Mouse (Mus musculus): Measurements from ENCODE around the gene Ranbp9. TPM values are rescaled to one million over a fixed set of nuclear protein-coding genes. Genes with fewer than 3 reads are reported as not detected.

Ranbp9 gene
- polyA plus RNA-seq, 1 experiment from 2014 or later: 7.1 TPM

DNA sequence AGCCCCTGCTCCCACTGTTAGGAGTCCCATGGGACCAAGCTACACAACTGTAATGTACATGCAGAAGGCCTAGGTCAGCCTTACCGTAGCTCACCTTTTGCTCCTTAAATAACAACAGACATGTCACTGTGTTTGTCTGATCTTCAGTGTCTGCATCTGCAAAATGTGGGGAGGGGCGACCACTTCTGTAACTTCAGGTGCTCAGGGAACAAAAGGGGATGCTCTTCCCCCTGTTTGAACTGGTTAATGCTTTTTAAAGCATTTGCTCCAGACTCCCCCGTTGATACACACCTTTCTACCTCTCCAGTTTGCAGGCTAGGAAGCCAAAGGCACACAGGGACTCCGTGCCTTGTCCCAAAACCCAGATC lies 19.4 kb upstream of the Ranbp9 start:
- Histone ChIP-seq H3K4me1 (replicated peaks; ENCODE audit: control insufficient read depth, insufficient read depth, low read length) (0 out of 2 replicates have a peak, but pooled peaks cover 4% of the 10 kb centered on the region), H3K36me3 (ENCODE audit: control insufficient read depth, insufficient read depth, low read length) (no peaks in the 10 kb centered on the region), H3K27me3 (replicated peaks; ENCODE audit: control insufficient read depth, insufficient read depth, low read length) (no peaks in the 10 kb centered on the region), H3K4me3 (ENCODE audit: low read depth, low read length) (no peak overlapping the region), H3K27ac (ENCODE audit: low read depth, low read length) (no peak overlapping the region), H3K4me2 (no peak overlapping the region), H3K9me3 (ENCODE audit: control insufficient read depth, low read length) (0 out of 2 replicates have a peak, but pooled peaks cover 3% of the 10 kb centered on the region), H3K9ac (ENCODE audit: low read depth, low read length) (no peak overlapping the region)
- ATAC-seq (replicated peaks; ENCODE audit: low FRiP score): no peak
- 88% methylated on average over 4 of the region's 4 CpGs for WGBS
- DNase-seq (ENCODE audit: low spot score): no peak

GRCm38 (mm10) chr13:43499731-43500482 lies 18.8 kb upstream of the Ranbp9 start:
- Histone ChIP-seq H3K9ac (ENCODE audit: low read depth, low read length) (no peak overlapping the region), H3K36me3 (ENCODE audit: control insufficient read depth, insufficient read depth, low read length) (no peaks in the 10 kb centered on the region), H3K27ac (ENCODE audit: low read depth, low read length) (no peak overlapping the region), H3K27me3 (replicated peaks; ENCODE audit: control insufficient read depth, insufficient read depth, low read length) (no peaks in the 10 kb centered on the region), H3K4me1 (replicated peaks; ENCODE audit: control insufficient read depth, insufficient read depth, low read length) (0 out of 2 replicates have a peak, but pooled peaks cover 4% of the 10 kb centered on the region), H3K9me3 (ENCODE audit: control insufficient read depth, low read length) (0 out of 2 replicates have a peak, but pooled peaks cover 3% of the 10 kb centered on the region), H3K4me3 (ENCODE audit: low read depth, low read length) (no peak overlapping the region), H3K4me2 (no peak overlapping the region)
- WGBS: 74% methylated on average over 7 of the region's 7 CpGs
- no peak for ATAC-seq (replicated peaks; ENCODE audit: low FRiP score)
- no peak for DNase-seq (ENCODE audit: low spot score)

- no peak for DNase-seq (ENCODE audit: low spot score)
- WGBS: 79% methylated on average over 14 of the region's 14 CpGs
These were observed 17.8 kb upstream of the Ranbp9 start for GRCm38 (mm10) chr13:43498849-43499248.

GRCm38 (mm10) chr13:43497769-43498168 lies 16.7 kb upstream of the Ranbp9 start:
- Histone ChIP-seq H3K4me1 (replicated peaks; ENCODE audit: control insufficient read depth, insufficient read depth, low read length) (no peaks in the 10 kb centered on the region), H3K9ac (ENCODE audit: low read depth, low read length) (no peak overlapping the region), H3K9me3 (ENCODE audit: control insufficient read depth, low read length) (0 out of 2 replicates have a peak, but pooled peaks cover 3% of the 10 kb centered on the region), H3K36me3 (ENCODE audit: control insufficient read depth, insufficient read depth, low read length) (no peaks in the 10 kb centered on the region), H3K4me2 (no peak overlapping the region), H3K27me3 (replicated peaks; ENCODE audit: control insufficient read depth, insufficient read depth, low read length) (no peaks in the 10 kb centered on the region), H3K27ac (ENCODE audit: low read depth, low read length) (no peak overlapping the region), H3K4me3 (ENCODE audit: low read depth, low read length) (no peak overlapping the region)
- ATAC-seq (replicated peaks; ENCODE audit: low FRiP score) (no peak), DNase-seq (ENCODE audit: low spot score) (no peak)
- 93% methylated on average over 3 of the region's 3 CpGs for WGBS

More at GRCm38 (mm10) chr13:43498849-43499248, 17.8 kb upstream of the Ranbp9 start:
- no peak for ATAC-seq (replicated peaks; ENCODE audit: low FRiP score)
- H3K27me3 ChIP-seq (replicated peaks; ENCODE audit: control insufficient read depth, insufficient read depth, low read length): no peaks in the 10 kb centered on the region
- H3K27ac ChIP-seq (ENCODE audit: low read depth, low read length): no peak overlapping the region
- H3K9me3 ChIP-seq (ENCODE audit: control insufficient read depth, low read length): 0 out of 2 replicates have a peak, but pooled peaks cover 3% of the 10 kb centered on the region
- H3K4me3 ChIP-seq (ENCODE audit: low read depth, low read length): no peak overlapping the region
- no peak overlapping the region for H3K9ac ChIP-seq (ENCODE audit: low read depth, low read length)
- no peak overlapping the region for H3K4me2 ChIP-seq
- 0 out of 2 replicates have a peak, but pooled peaks cover 4% of the 10 kb centered on the region for H3K4me1 ChIP-seq (replicated peaks; ENCODE audit: control insufficient read depth, insufficient read depth, low read length)
- H3K36me3 ChIP-seq (ENCODE audit: control insufficient read depth, insufficient read depth, low read length): no peaks in the 10 kb centered on the region

- H3K4me3 ChIP-seq (ENCODE audit: low read depth, low read length): no peak overlapping the region
- no peak for DNase-seq (ENCODE audit: low spot score)
- no peak overlapping the region for H3K4me2 ChIP-seq
- H3K9ac ChIP-seq (ENCODE audit: low read depth, low read length): no peak overlapping the region
- no peaks in the 10 kb centered on the region for H3K27me3 ChIP-seq (replicated peaks; ENCODE audit: control insufficient read depth, insufficient read depth, low read length)
- 0 out of 2 replicates have a peak, but pooled peaks cover 3% of the 10 kb centered on the region for H3K9me3 ChIP-seq (ENCODE audit: control insufficient read depth, low read length)
- 11% methylated on average over 2 of the region's 2 CpGs for WGBS
- no peak overlapping the region for H3K27ac ChIP-seq (ENCODE audit: low read depth, low read length)
- H3K36me3 ChIP-seq (ENCODE audit: control insufficient read depth, insufficient read depth, low read length): no peaks in the 10 kb centered on the region
- no peak for ATAC-seq (replicated peaks; ENCODE audit: low FRiP score)
- no peaks in the 10 kb centered on the region for H3K4me1 ChIP-seq (replicated peaks; ENCODE audit: control insufficient read depth, insufficient read depth, low read length)
These were observed 15.6 kb upstream of the Ranbp9 start for GRCm38 (mm10) chr13:43496660-43497059.

DNA sequence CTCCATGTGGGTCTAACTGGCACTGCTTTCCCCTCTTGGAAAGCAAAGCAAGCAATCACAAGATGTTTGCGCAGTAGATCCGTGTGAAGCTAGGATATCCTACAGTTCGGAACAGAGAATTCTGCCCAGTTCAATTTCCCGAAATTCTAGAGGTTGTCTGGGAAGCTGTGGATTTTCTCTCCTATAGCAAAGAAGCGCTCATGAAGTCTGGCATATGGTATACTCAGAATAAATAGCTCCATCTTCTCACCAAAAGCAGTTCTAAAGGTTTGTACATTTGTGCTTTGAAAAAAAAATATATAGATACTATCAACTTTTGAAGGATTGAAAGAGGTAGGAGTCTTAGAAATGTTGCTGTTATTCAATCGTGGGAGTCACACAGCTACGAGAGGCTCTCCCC lies 14.6 kb upstream of the Ranbp9 start:
- H3K27me3 ChIP-seq (replicated peaks; ENCODE audit: control insufficient read depth, insufficient read depth, low read length): no peaks in the 10 kb centered on the region
- H3K4me3 ChIP-seq (ENCODE audit: low read depth, low read length): no peak overlapping the region
- no peak overlapping the region for H3K9ac ChIP-seq (ENCODE audit: low read depth, low read length)
- no peak overlapping the region for H3K27ac ChIP-seq (ENCODE audit: low read depth, low read length)
- 86% methylated on average over 7 of the region's 7 CpGs for WGBS
- H3K9me3 ChIP-seq (ENCODE audit: control insufficient read depth, low read length): 0 out of 2 replicates have a peak, but pooled peaks cover 3% of the 10 kb centered on the region
- H3K36me3 ChIP-seq (ENCODE audit: control insufficient read depth, insufficient read depth, low read length): no peaks in the 10 kb centered on the region
- no peak overlapping the region for H3K4me2 ChIP-seq
- no peaks in the 10 kb centered on the region for H3K4me1 ChIP-seq (replicated peaks; ENCODE audit: control insufficient read depth, insufficient read depth, low read length)
- ATAC-seq (replicated peaks; ENCODE audit: low FRiP score) (no peak), DNase-seq (ENCODE audit: low spot score) (no peak)

- no peak for ATAC-seq (replicated peaks; ENCODE audit: low FRiP score)
- Histone ChIP-seq H3K36me3 (ENCODE audit: control insufficient read depth, insufficient read depth, low read length) (no peaks in the 10 kb centered on the region), H3K27ac (ENCODE audit: low read depth, low read length) (no peak overlapping the region), H3K4me3 (ENCODE audit: low read depth, low read length) (no peak overlapping the region), H3K9me3 (ENCODE audit: control insufficient read depth, low read length) (0 out of 2 replicates have a peak, but pooled peaks cover 3% of the 10 kb centered on the region), H3K9ac (ENCODE audit: low read depth, low read length) (no peak overlapping the region), H3K4me2 (no peak overlapping the region), H3K4me1 (replicated peaks; ENCODE audit: control insufficient read depth, insufficient read depth, low read length) (no peaks in the 10 kb centered on the region), H3K27me3 (replicated peaks; ENCODE audit: control insufficient read depth, insufficient read depth, low read length) (no peaks in the 10 kb centered on the region)
- 88% methylated on average over 7 of the region's 7 CpGs for WGBS
- DNase-seq (ENCODE audit: low spot score): no peak
These were observed 12.6 kb upstream of the Ranbp9 start for GRCm38 (mm10) chr13:43493725-43494124.

GRCm38 (mm10) chr13:43493058-43493481 lies 12.0 kb upstream of the Ranbp9 start:
- no peaks in the 10 kb centered on the region for H3K4me1 ChIP-seq (replicated peaks; ENCODE audit: control insufficient read depth, insufficient read depth, low read length)
- ATAC-seq (replicated peaks; ENCODE audit: low FRiP score) (no peak), DNase-seq (ENCODE audit: low spot score) (no peak)
- H3K27ac ChIP-seq (ENCODE audit: low read depth, low read length): no peak overlapping the region
- no peak overlapping the region for H3K4me2 ChIP-seq
- WGBS: 76% methylated on average over 11 of the region's 11 CpGs
- no peaks in the 10 kb centered on the region for H3K36me3 ChIP-seq (ENCODE audit: control insufficient read depth, insufficient read depth, low read length)
- H3K9me3 ChIP-seq (ENCODE audit: control insufficient read depth, low read length): 0 out of 2 replicates have a peak, but pooled peaks cover 3% of the 10 kb centered on the region
- H3K9ac ChIP-seq (ENCODE audit: low read depth, low read length): no peak overlapping the region
- H3K4me3 ChIP-seq (ENCODE audit: low read depth, low read length): no peak overlapping the region
- H3K27me3 ChIP-seq (replicated peaks; ENCODE audit: control insufficient read depth, insufficient read depth, low read length): no peaks in the 10 kb centered on the region
